Mouse (Mus musculus) megakaryocyte, adult 5-6 weeks (primary cell): ENCODE measurements around the gene Dnajc22. TPM values are rescaled to one million over a fixed set of nuclear protein-coding genes. Genes with fewer than 3 reads are reported as not detected.
"Not testable (repeated sequence)": the region's sequence is repeated elsewhere in the genome, so short reads cannot be mapped to it uniquely, and the experiment has no call there.

ENCODE experiments used
- ATAC-seq: 2 replicates; pipeline ENCODE4 v1.8.0; 2016; ENCODE audit warnings: mild to moderate bottlenecking, inconsistent platforms; ENCODE audit not compliant: poor library complexity, severe bottlenecking
- total RNA-seq, 2 experiments: library from RNA; stranded (forward) in 1 of 2; stranded (reverse) in 1 of 2; fragments of 153-499, 151-499 nt in 1 of 2; fragments of 221-1000, 200-1000 nt in 1 of 2; gene quantifications; 2 replicates each; pipeline versions ENCODE4 v1.2.3 to v1.2.4; 2015 to 2017

The Dnajc22 gene
- not detected in 2 replicates for total RNA-seq (2015)
- 0.11 TPM in 1 of 2 replicates, not detected in the other for total RNA-seq (2017)

GRCm38 (mm10) chr15:99092870-99093269 is at the start of gene Dnajc22:
Gene Dnajc22, plus strand, starts transcription at chr15:99093170.
- ATAC-seq = no peak

- ATAC-seq = no peak
Measured at GRCm38 (mm10) chr15:99044854-99045253, 48.1 kb upstream of the Dnajc22 start.

GRCm38 (mm10) chr15:99045734-99046133 is 47.2 kb upstream of the Dnajc22 start:
- ATAC-seq = not testable (repeated sequence)

GRCm38 (mm10) chr15:99049473-99050253 is 43.3 kb upstream of the Dnajc22 start:
- ATAC-seq = peak; percentile 81

- ATAC-seq = no peak
Measured at GRCm38 (mm10) chr15:99053373-99053772, 39.6 kb upstream of the Dnajc22 start.

GRCm38 (mm10) chr15:99055040-99055439 is 37.9 kb upstream of the Dnajc22 start, which contains the start of gene Prph:
Gene Prph, plus strand, starts transcription at chr15:99055174.
- no peak for ATAC-seq

GRCm38 (mm10) chr15:99055511-99055961 is 37.4 kb upstream of the Dnajc22 start:
- no peak; the same call in 1 of the 2 replicates for ATAC-seq

GRCm38 (mm10) chr15:99056332-99056731 is 36.6 kb upstream of the Dnajc22 start:
- peak; percentile 51 for ATAC-seq

- ATAC-seq = no peak
Measured at GRCm38 (mm10) chr15:99065557-99066165, 27.3 kb upstream of the Dnajc22 start.

- ATAC-seq = no peak
Measured at GRCm38 (mm10) chr15:99071988-99072387, 21.0 kb upstream of the Dnajc22 start.

GRCm38 (mm10) chr15:99074019-99074599 is 18.9 kb upstream of the Dnajc22 start, which contains the start of gene Troap:
Gene Troap, plus strand, starts transcription at chr15:99074575.
- peak; percentile 2 for ATAC-seq

- ATAC-seq = peak; percentile 98
Measured at GRCm38 (mm10) chr15:99074600-99075333, 18.2 kb upstream of the Dnajc22 start.

GRCm38 (mm10) chr15:99076011-99076410 is 17.0 kb upstream of the Dnajc22 start:
- ATAC-seq = not testable (repeated sequence)

- no peak for ATAC-seq
Measured at GRCm38 (mm10) chr15:99078181-99078910, 14.6 kb upstream of the Dnajc22 start.

GRCm38 (mm10) chr15:99079804-99080203 is 13.2 kb upstream of the Dnajc22 start:
- no peak for ATAC-seq

- no peak for ATAC-seq
Measured at GRCm38 (mm10) chr15:99082322-99082721, 10.6 kb upstream of the Dnajc22 start.

- ATAC-seq = no peak
Measured at GRCm38 (mm10) chr15:99082840-99083239, 10.1 kb upstream of the Dnajc22 start.

- ATAC-seq = peak; percentile 62
Measured at GRCm38 (mm10) chr15:99083258-99083657, 9.7 kb upstream of the Dnajc22 start.

- ATAC-seq = no peak
Measured at GRCm38 (mm10) chr15:99083867-99084557, 9.0 kb upstream of the Dnajc22 start.
